Mouse (Mus musculus) neural tube, embryonic 11.5 days (tissue): ENCODE data around the gene Gna11. TPM values are rescaled to one million over a fixed set of nuclear protein-coding genes. Genes with fewer than 3 reads are reported as not detected.

ENCODE experiments used
- ATAC-seq: fragments of 200-750 bp; cut with Nextera tagmentation; 2 replicates; pipeline ENCODE4 v1.8.0; 2017; ENCODE audit warnings: moderate number of reproducible peaks, mild to moderate bottlenecking, moderate TSS enrichment, moderate library complexity; ENCODE audit not compliant: insufficient read depth, low FRiP score, low TSS enrichment
- DNase-seq: peaks from one replicate; pipeline ENCODE4 v3.0.0-alpha.2; 2015; ENCODE audit warnings: low spot score
- H3K27ac ChIP-seq: fragments of 300-500 bp; sonication (generic); 2 replicates; pipeline ENCODE4 v1.5.1; 2014; ENCODE audit warnings: low read depth, mild to moderate bottlenecking, low read length
- H3K27me3 ChIP-seq: fragments of 300-500 bp; sonication (generic); 2 replicates; pipeline ENCODE4 v1.6.1; 2014; ENCODE audit warnings: mild to moderate bottlenecking, low read length, mixed read lengths; ENCODE audit not compliant: control insufficient read depth, insufficient read depth
- H3K36me3 ChIP-seq: fragments of 300-500 bp; sonication (generic); 2 replicates; pipeline ENCODE4 v1.6.1; 2014; ENCODE audit warnings: mild to moderate bottlenecking, low read length, moderate library complexity, mixed read lengths; ENCODE audit not compliant: control insufficient read depth, insufficient read depth
- H3K4me1 ChIP-seq: fragments of 300-500 bp; sonication (generic); 2 replicates; pipeline ENCODE4 v1.6.1; 2014; ENCODE audit warnings: low read length, mixed read lengths; ENCODE audit not compliant: control insufficient read depth, insufficient read depth
- H3K4me2 ChIP-seq: fragments of 300-500 bp; sonication (generic); 2 replicates; pipeline ENCODE4 v1.6.1; 2014; ENCODE audit warnings: low read depth, mild to moderate bottlenecking, moderate library complexity
- H3K4me3 ChIP-seq: fragments of 300-500 bp; sonication (generic); 2 replicates; pipeline ENCODE4 v1.5.1; 2014; ENCODE audit warnings: low read depth, low read length
- H3K9ac ChIP-seq: fragments of 300-500 bp; sonication (generic); 2 replicates; pipeline ENCODE4 v1.6.1; 2014; ENCODE audit warnings: mild to moderate bottlenecking, low read length
- H3K9me3 ChIP-seq: fragments of 300-500 bp; sonication (generic); 2 replicates; pipeline ENCODE4 v1.6.1; 2016; ENCODE audit warnings: low read length; ENCODE audit not compliant: control insufficient read depth
- WGBS: fragments of 180-500 bp; shearing (Covaris S2); extraction: QIAGEN DNeasy Blood & Tissue Kit; methylation state at CpG from one replicate; pipeline ENCODE4 v1.1.7; 2014; 5-methylcytosine and 5-hydroxymethylcytosine counted together
- microRNA-seq: library from miRNA; unstranded; fragments of <30 nt; microRNA quantifications from one replicate; pipeline ENCODE4, GENCODE M21; 2016
- polyA plus RNA-seq: library from polyadenylated mRNA; unstranded; fragments of >200 nt; fragmentation: Nextera tagmentation; extraction: Ambion mirVana; gene quantifications from 2 replicates; pipeline ENCODE4 v1.2.1, GENCODE M21; 2014

The Gna11 gene
- polyA plus RNA-seq, 1 experiment from 2014 or later: 78.8 TPM

DNA sequence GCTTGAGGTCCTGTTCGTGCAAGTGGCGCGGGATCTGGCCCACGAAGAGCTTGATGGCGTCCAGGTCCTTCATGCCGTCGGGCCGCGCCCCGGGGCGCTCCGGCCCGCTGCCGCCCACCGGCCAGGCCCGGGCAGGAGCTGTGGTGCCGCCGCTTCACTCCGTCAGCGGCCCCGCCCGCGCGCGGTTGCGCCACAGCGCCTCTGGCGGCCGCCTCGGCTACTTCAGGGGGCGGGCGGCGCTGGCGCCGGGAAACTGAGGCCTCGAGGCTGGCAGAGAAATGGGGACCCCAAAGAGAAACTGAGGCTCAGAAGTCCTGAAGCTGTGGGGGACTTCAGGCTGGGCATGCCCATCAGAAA, 62.5 kb downstream of the Gna11 start, which contains the start of gene Celf5:
Gene Celf5, minus strand, starts transcription at position 177 of the 357 bp plus-strand sequence.
- Histone ChIP-seq H3K4me3 (peak within 1 kb of the TSS; percentile 40), H3K27ac (no peak within 1 kb of the TSS), H3K9ac (peak within 1 kb of the TSS; percentile 51), H3K27me3 (peaks cover 16% of the 10 kb centered on the region), H3K36me3 (peaks cover 4% of the 10 kb centered on the region; the same call in 1 of the 2 replicates), H3K4me2 (peak within 1 kb of the TSS; percentile 55), H3K4me1 (0 out of 2 replicates have a peak, but pooled peaks cover 2% of the 10 kb centered on the region), H3K9me3 (no peaks in the 10 kb centered on the region)
- WGBS: under 1% methylated on average over 36 of the region's 36 CpGs
- DNase-seq (peak; percentile 76), ATAC-seq (peak; percentile 55)

DNA sequence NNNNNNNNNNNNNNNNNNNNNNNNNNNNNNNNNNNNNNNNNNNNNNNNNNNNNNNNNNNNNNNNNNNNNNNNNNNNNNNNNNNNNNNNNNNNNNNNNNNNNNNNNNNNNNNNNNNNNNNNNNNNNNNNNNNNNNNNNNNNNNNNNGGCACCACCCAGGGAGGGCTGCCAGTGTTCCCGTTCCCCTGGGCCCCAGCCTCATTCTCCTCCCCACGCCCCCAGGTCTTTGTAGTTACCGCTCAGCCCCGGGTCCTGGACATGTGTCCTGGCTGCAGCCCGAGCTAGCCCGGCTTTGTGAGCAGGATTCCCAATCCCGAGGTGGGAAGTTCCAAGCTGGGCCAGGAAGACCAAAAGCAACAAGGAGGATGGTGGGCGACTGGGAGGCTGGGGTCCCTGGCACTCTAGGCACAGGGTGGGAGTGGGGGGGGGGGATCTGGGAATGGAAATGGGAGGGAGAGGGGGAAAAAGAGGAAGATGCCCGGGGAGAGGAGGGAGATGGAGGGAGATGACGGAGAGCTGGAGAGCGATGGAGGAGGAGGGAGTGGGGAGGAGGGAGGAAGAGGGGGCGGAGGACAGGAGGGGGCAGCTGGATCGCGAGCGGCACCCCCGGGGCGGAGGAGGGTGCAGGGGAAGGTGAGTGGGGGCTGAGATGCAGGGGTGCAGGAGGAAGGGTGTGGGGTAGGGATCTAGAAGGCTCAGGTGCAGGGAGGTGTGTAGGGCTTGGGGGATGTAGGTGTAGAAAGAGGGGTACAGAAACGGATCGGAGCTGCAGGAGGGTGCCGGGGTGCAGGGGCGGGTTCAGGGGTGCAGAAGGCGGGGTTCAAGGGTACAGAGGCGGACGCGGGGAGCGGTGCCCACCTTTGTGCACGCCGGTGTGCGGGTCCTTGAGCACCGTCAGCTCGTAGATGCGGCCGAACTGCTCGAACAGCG, 63.1 kb downstream of the Gna11 start:
- ATAC-seq (peak; percentile 14; the same call in 1 of the 2 replicates), DNase-seq (no peak)
- Histone ChIP-seq H3K9me3 (no peaks in the 10 kb centered on the region), H3K27me3 (peaks cover 23% of the 10 kb centered on the region), H3K27ac (no peak overlapping the region), H3K4me2 (peak overlapping the region; percentile 55), H3K4me3 (peak overlapping the region; percentile 40), H3K9ac (peak overlapping the region; percentile 51), H3K36me3 (no peaks in the 10 kb centered on the region; the same call in 1 of the 2 replicates), H3K4me1 (0 out of 2 replicates have a peak, but pooled peaks cover 2% of the 10 kb centered on the region)
- 2% methylated on average over 34 of the region's 35 CpGs for WGBS

Small RNA genes lying within 50 kb of the gene (microRNA-seq; reads per million reads assigned to microRNA genes)
- gene Gm25595: not detected

Other genes starting within 250 kb of the Gna11 start
- gene Cactin, start 224.1 kb downstream of the Gna11 start, polyA plus RNA-seq: 39.4 and 46.2 TPM in 2 replicates
- gene Tbxa2r, start 216.5 kb downstream of the Gna11 start, polyA plus RNA-seq: 1.8 and 2.9 TPM in 2 replicates
- gene Gipc3, start 201.9 kb downstream of the Gna11 start, polyA plus RNA-seq: not detected in 2 replicates
- 104 and 110 TPM in 2 replicates for gene Hmg20b, start 194.7 kb downstream of the Gna11 start, polyA plus RNA-seq
- gene Mfsd12, start 187.7 kb downstream of the Gna11 start, polyA plus RNA-seq: 5.3 and 5.7 TPM in 2 replicates
- 0.20 and 0.50 TPM in 2 replicates for gene 4930404N11Rik, start 179.4 kb downstream of the Gna11 start, polyA plus RNA-seq
- gene Fzr1, start 166.7 kb downstream of the Gna11 start, polyA plus RNA-seq: 112 and 120 TPM in 2 replicates
- 64.1 and 76.1 TPM in 2 replicates for gene Dohh, start 160.8 kb downstream of the Gna11 start, polyA plus RNA-seq
- 1.7 and 3.0 TPM in 2 replicates for gene Gm48551, start 160.7 kb downstream of the Gna11 start, polyA plus RNA-seq
- 0.97 and 1.3 TPM in 2 replicates for gene Gm48552, start 156.2 kb downstream of the Gna11 start, polyA plus RNA-seq
- 1.9 and 3.5 TPM in 2 replicates for gene Smim24, start 152.1 kb downstream of the Gna11 start, polyA plus RNA-seq
- 16.8 TPM in 2 replicates for gene Nfic, start 89.6 kb downstream of the Gna11 start, polyA plus RNA-seq
- gene Celf5, start 62.5 kb downstream of the Gna11 start, polyA plus RNA-seq: 10.6 and 11.1 TPM in 2 replicates
- 66.2 and 74.2 TPM in 2 replicates for gene Ncln, start 48.8 kb downstream of the Gna11 start, polyA plus RNA-seq
- 0.45 and 0.58 TPM in 2 replicates for gene S1pr4, start 45.1 kb downstream of the Gna11 start, polyA plus RNA-seq
- gene Gna15, start 21.0 kb downstream of the Gna11 start, polyA plus RNA-seq: 0.41 TPM in 2 replicates
- 266 and 278 TPM in 2 replicates for gene Aes, start 14.3 kb upstream of the Gna11 start, polyA plus RNA-seq
- gene Tle2, start 29.4 kb upstream of the Gna11 start, polyA plus RNA-seq: 7.0 and 7.3 TPM in 2 replicates
- 6.4 and 7.0 TPM in 2 replicates for gene Tle6, start 55.9 kb upstream of the Gna11 start, polyA plus RNA-seq
- 0.43 and 0.80 TPM in 2 replicates for gene BC025920, start 61.1 kb upstream of the Gna11 start, polyA plus RNA-seq
- 45.7 and 46.6 TPM in 2 replicates for gene Sirt6, start 82.6 kb upstream of the Gna11 start, polyA plus RNA-seq
- gene Ankrd24, start 83.3 kb upstream of the Gna11 start, polyA plus RNA-seq: 4.0 and 4.6 TPM in 2 replicates
- 6.5 and 6.7 TPM in 2 replicates for gene Gm10778, start 103.9 kb upstream of the Gna11 start, polyA plus RNA-seq
- gene Zfp433, start 159.6 kb upstream of the Gna11 start, polyA plus RNA-seq: 17.9 and 18.3 TPM in 2 replicates
- gene Gm3055, start 226.0 kb upstream of the Gna11 start, polyA plus RNA-seq: 16.3 and 18.0 TPM in 2 replicates